Mouse (Mus musculus): ENCODE measurements around the gene Fto. TPM values are rescaled to one million over a fixed set of nuclear protein-coding genes. Genes with fewer than 3 reads are reported as not detected.

Fto gene
- polyA plus RNA-seq, 1 experiment from 2014 or later, result 106 TPM

- no peak overlapping the region for H3K4me3 ChIP-seq
- H3K36me3 ChIP-seq, result peaks cover 8% of the 10 kb centered on the region; the same call in 1 of the 2 replicates
- H3K4me1 ChIP-seq, result no peaks in the 10 kb centered on the region
- no peak overlapping the region for H3K4me2 ChIP-seq (replicated peaks)
- no peak overlapping the region for H3K27ac ChIP-seq
- H3K9ac ChIP-seq, result no peak overlapping the region
- H3K9me3 ChIP-seq, result no peaks in the 10 kb centered on the region
- WGBS, result 92% methylated on average over 8 of the region's 8 CpGs
- ATAC-seq (ENCODE audit: insufficient number of reproducible peaks, insufficient read depth, low FRiP score, low TSS enrichment), result no peak
- no peaks in the 10 kb centered on the region for H3K27me3 ChIP-seq
These were observed 156.1 kb downstream of the Fto start for GRCm38 (mm10) chr8:91469441-91469840.

GRCm38 (mm10) chr8:91474731-91475279 lies 161.5 kb downstream of the Fto start:
- no peak overlapping the region for H3K4me3 ChIP-seq

GRCm38 (mm10) chr8:91476988-91477387 lies 163.7 kb downstream of the Fto start:
- no peak overlapping the region for H3K9ac ChIP-seq
- no peaks in the 10 kb centered on the region for H3K4me1 ChIP-seq
- H3K4me3 ChIP-seq, result no peak overlapping the region
- H3K27ac ChIP-seq, result no peak overlapping the region
- no peaks in the 10 kb centered on the region for H3K27me3 ChIP-seq
- WGBS, result 85% methylated on average over 5 of the region's 5 CpGs
- H3K9me3 ChIP-seq, result no peaks in the 10 kb centered on the region
- no peak for ATAC-seq (ENCODE audit: insufficient number of reproducible peaks, insufficient read depth, low FRiP score, low TSS enrichment)
- H3K4me2 ChIP-seq (replicated peaks), result no peak overlapping the region
- H3K36me3 ChIP-seq, result peaks cover 14% of the 10 kb centered on the region

More at GRCm38 (mm10) chr8:91474731-91475279, 161.5 kb downstream of the Fto start:
- WGBS, result 91% methylated on average over 6 of the region's 6 CpGs
- Histone ChIP-seq H3K4me1 (no peaks in the 10 kb centered on the region), H3K27ac (no peak overlapping the region), H3K27me3 (no peaks in the 10 kb centered on the region), H3K9me3 (no peaks in the 10 kb centered on the region), H3K9ac (no peak overlapping the region), H3K4me2 (replicated peaks) (no peak overlapping the region), H3K36me3 (peaks cover 14% of the 10 kb centered on the region)
- ATAC-seq (ENCODE audit: insufficient number of reproducible peaks, insufficient read depth, low FRiP score, low TSS enrichment), result no peak

GRCm38 (mm10) chr8:91477471-91477870 lies 164.1 kb downstream of the Fto start:
- 90% methylated on average over 10 of the region's 10 CpGs for WGBS
- no peaks in the 10 kb centered on the region for H3K9me3 ChIP-seq
- no peak for ATAC-seq (ENCODE audit: insufficient number of reproducible peaks, insufficient read depth, low FRiP score, low TSS enrichment)
- no peak overlapping the region for H3K27ac ChIP-seq
- no peaks in the 10 kb centered on the region for H3K27me3 ChIP-seq
- no peaks in the 10 kb centered on the region for H3K4me1 ChIP-seq
- H3K9ac ChIP-seq, result no peak overlapping the region
- H3K36me3 ChIP-seq, result peaks cover 14% of the 10 kb centered on the region
- no peak overlapping the region for H3K4me2 ChIP-seq (replicated peaks)
- H3K4me3 ChIP-seq, result no peak overlapping the region

GRCm38 (mm10) chr8:91482511-91482910 lies 169.2 kb downstream of the Fto start:
- Histone ChIP-seq H3K4me2 (replicated peaks) (no peak overlapping the region), H3K27me3 (no peaks in the 10 kb centered on the region), H3K4me3 (no peak overlapping the region), H3K9me3 (no peaks in the 10 kb centered on the region), H3K4me1 (no peaks in the 10 kb centered on the region), H3K27ac (no peak overlapping the region), H3K9ac (no peak overlapping the region), H3K36me3 (no peaks in the 10 kb centered on the region)
- ATAC-seq (ENCODE audit: insufficient number of reproducible peaks, insufficient read depth, low FRiP score, low TSS enrichment), result no peak
- WGBS, result 72% methylated on average over 9 of the region's 9 CpGs

- Histone ChIP-seq H3K4me3 (no peak overlapping the region), H3K36me3 (no peaks in the 10 kb centered on the region), H3K4me2 (replicated peaks) (no peak overlapping the region), H3K27me3 (no peaks in the 10 kb centered on the region), H3K27ac (no peak overlapping the region), H3K4me1 (peaks cover 18% of the 10 kb centered on the region), H3K9me3 (no peaks in the 10 kb centered on the region), H3K9ac (no peak overlapping the region)
- no peak for ATAC-seq (ENCODE audit: insufficient number of reproducible peaks, insufficient read depth, low FRiP score, low TSS enrichment)
- 90% methylated on average over 4 of the region's 4 CpGs for WGBS
These were observed 173.1 kb downstream of the Fto start for GRCm38 (mm10) chr8:91486394-91486793.

- H3K4me1 ChIP-seq, result peaks cover 18% of the 10 kb centered on the region
- WGBS, result 97% methylated on average over 2 of the region's 2 CpGs
- H3K27me3 ChIP-seq, result no peaks in the 10 kb centered on the region
- H3K4me3 ChIP-seq, result no peak overlapping the region
- H3K27ac ChIP-seq, result no peak overlapping the region
- H3K36me3 ChIP-seq, result no peaks in the 10 kb centered on the region
- no peak overlapping the region for H3K9ac ChIP-seq
- H3K4me2 ChIP-seq (replicated peaks), result no peak overlapping the region
- ATAC-seq (ENCODE audit: insufficient number of reproducible peaks, insufficient read depth, low FRiP score, low TSS enrichment), result no peak
- no peaks in the 10 kb centered on the region for H3K9me3 ChIP-seq
These were observed 174.1 kb downstream of the Fto start for GRCm38 (mm10) chr8:91487456-91487855.

GRCm38 (mm10) chr8:91488086-91488783 lies 174.9 kb downstream of the Fto start:
- Histone ChIP-seq H3K4me2 (replicated peaks) (no peak overlapping the region), H3K9ac (no peak overlapping the region), H3K9me3 (no peaks in the 10 kb centered on the region), H3K4me1 (peaks cover 18% of the 10 kb centered on the region), H3K27ac (no peak overlapping the region), H3K4me3 (no peak overlapping the region), H3K36me3 (no peaks in the 10 kb centered on the region), H3K27me3 (no peaks in the 10 kb centered on the region)
- 0 out of 2 replicates have a peak, but pooled peaks have one; percentile 41 for ATAC-seq (ENCODE audit: insufficient number of reproducible peaks, insufficient read depth, low FRiP score, low TSS enrichment)
- WGBS, result 39% methylated on average over 13 of the region's 13 CpGs

GRCm38 (mm10) chr8:91488784-91489450 lies 175.6 kb downstream of the Fto start:
- Histone ChIP-seq H3K27ac (no peak overlapping the region), H3K4me1 (peaks cover 18% of the 10 kb centered on the region), H3K9ac (no peak overlapping the region), H3K36me3 (no peaks in the 10 kb centered on the region), H3K4me3 (no peak overlapping the region), H3K9me3 (no peaks in the 10 kb centered on the region), H3K4me2 (replicated peaks) (no peak overlapping the region), H3K27me3 (no peaks in the 10 kb centered on the region)
- no peak for ATAC-seq (ENCODE audit: insufficient number of reproducible peaks, insufficient read depth, low FRiP score, low TSS enrichment)
- WGBS, result 62% methylated on average over 10 of the region's 10 CpGs

- Histone ChIP-seq H3K27me3 (0 out of 2 replicates have a peak, but pooled peaks cover 4% of the 10 kb centered on the region), H3K4me2 (replicated peaks) (no peak overlapping the region), H3K9ac (no peak overlapping the region), H3K4me3 (no peak overlapping the region), H3K36me3 (no peaks in the 10 kb centered on the region), H3K9me3 (no peaks in the 10 kb centered on the region), H3K27ac (no peak overlapping the region), H3K4me1 (peaks cover 18% of the 10 kb centered on the region)
- no peak for ATAC-seq (ENCODE audit: insufficient number of reproducible peaks, insufficient read depth, low FRiP score, low TSS enrichment)
- WGBS, result 52% methylated on average over 5 of the region's 5 CpGs
These were observed 176.7 kb downstream of the Fto start for GRCm38 (mm10) chr8:91490065-91490464.

- 80% methylated on average over 8 of the region's 8 CpGs for WGBS
- H3K27ac ChIP-seq, result no peak overlapping the region
- peaks cover 13% of the 10 kb centered on the region for H3K4me1 ChIP-seq
- 0 out of 2 replicates have a peak, but pooled peaks cover 4% of the 10 kb centered on the region for H3K27me3 ChIP-seq
- no peak overlapping the region for H3K4me2 ChIP-seq (replicated peaks)
- no peaks in the 10 kb centered on the region for H3K9me3 ChIP-seq
- no peak for ATAC-seq (ENCODE audit: insufficient number of reproducible peaks, insufficient read depth, low FRiP score, low TSS enrichment)
- no peak overlapping the region for H3K4me3 ChIP-seq
- H3K9ac ChIP-seq, result no peak overlapping the region
- H3K36me3 ChIP-seq, result no peaks in the 10 kb centered on the region
These were observed 180.0 kb downstream of the Fto start for GRCm38 (mm10) chr8:91493373-91493772.
